Mouse (Mus musculus) lung, postnatal 4 days (tissue): Measurements from ENCODE around the gene Ostm1.

Source experiments
- DNase-seq, 2 experiments: peaks; one replicate each; pipeline ENCODE4 v3.0.0; 2021

The Ostm1 gene

DNA sequence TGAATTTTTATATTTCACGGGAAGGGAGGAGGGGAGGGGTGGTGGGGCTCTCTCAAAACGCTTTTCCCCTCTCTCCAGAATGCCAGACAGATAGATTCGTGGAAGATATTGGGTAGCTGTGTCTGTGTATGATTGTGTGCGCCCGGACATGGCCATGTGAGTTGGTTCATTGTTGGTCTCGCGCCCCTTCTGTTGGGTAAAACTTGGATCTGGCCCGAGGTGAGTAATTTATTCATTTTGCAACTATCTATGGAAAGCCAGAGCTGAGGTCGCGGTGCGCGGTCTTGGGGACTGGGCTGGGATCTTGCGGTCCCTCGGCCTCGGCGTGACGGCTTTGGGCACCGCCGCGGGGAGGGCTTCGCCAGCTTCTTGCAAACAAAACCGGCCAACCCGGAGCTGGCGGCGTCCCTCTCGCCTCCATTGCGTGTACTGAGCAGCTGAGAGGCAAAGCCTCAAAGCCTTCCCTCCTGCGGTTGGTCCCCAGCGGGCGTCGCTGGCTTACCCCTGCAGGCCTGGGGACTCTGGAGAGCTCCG is 347 bp downstream of the Ostm1 start:
- no peak for DNase-seq

DNA sequence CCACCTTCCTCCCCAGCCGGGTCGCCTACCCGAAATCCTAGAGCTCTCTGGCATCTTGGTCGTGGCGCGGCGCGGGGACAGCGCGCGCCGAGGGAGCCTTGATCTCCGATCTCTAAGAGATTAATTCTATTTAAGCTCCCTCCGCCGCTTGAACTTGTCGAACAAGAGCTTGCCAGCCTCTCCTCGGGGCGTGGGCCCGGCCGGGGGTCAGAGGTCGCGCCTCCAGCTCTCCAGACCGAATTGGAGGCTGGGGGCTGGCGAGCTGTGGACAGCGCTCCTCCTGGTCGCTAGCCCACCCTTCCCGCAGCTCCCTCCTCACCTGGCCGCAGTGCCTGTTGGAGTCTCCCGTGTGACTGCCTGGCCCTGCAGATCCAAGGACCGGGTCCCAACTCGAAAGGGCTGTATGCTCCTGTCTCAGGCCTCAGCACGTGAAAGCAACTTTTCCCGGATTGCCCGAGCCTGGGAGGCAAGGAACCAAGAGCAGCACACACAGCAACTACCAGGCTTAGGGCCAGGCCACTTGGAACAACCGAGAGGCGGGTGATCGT is 888 bp downstream of the Ostm1 start:
- no peak for DNase-seq

DNA sequence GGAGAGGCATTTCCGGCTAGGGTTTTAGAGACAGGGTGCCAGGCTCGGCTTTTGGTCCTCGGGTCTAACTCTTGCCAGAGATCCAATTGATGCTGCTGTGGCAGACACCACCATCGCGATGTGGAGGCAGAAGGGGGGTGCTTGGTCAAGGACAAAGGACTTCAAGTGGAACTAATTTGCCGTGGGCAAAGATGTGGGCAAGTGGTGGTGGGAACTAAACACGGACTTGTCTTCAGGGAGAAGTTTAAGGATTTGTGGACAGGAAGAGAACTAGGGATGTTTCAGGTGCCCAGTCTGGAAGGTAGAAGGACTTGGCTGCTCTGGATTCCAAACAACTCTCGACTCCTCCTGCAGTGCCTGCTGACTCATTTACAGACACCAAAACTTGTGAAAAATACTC is 1.5 kb downstream of the Ostm1 start:
- no peak for DNase-seq

DNA sequence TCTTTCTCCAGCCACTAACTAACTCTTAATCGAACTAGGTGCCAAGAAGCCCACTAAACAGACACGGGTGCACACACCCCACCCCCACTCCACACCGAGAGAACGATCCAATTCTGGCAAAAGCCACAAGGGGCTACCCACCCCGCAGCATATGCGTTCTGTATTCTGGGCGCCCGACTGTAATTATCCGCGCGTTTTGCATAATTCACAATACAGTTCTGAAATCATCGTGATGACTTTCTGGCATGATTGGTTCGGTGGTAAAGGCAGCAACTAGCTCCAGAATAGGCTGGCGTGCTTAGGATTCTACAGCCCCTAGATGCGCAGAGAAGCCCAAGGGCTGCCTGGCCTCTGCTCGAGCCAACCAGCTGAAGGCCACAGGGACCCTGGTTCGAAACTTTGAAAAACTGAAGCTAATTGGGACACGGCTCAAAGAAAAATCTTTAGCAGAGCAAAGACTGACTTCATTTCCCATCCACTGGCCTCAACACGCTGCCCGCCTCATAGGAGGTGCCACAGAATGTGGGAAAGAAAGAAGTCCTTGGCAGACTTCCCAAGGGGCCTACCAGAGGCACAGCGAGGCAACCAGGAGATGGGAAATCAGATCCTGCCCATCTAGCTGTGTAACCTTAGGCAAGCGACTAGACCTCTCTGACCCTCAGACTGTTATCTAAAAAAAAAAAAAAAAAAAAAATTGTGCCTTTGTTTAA is 2.1 kb downstream of the Ostm1 start:
- no peak for DNase-seq

DNA sequence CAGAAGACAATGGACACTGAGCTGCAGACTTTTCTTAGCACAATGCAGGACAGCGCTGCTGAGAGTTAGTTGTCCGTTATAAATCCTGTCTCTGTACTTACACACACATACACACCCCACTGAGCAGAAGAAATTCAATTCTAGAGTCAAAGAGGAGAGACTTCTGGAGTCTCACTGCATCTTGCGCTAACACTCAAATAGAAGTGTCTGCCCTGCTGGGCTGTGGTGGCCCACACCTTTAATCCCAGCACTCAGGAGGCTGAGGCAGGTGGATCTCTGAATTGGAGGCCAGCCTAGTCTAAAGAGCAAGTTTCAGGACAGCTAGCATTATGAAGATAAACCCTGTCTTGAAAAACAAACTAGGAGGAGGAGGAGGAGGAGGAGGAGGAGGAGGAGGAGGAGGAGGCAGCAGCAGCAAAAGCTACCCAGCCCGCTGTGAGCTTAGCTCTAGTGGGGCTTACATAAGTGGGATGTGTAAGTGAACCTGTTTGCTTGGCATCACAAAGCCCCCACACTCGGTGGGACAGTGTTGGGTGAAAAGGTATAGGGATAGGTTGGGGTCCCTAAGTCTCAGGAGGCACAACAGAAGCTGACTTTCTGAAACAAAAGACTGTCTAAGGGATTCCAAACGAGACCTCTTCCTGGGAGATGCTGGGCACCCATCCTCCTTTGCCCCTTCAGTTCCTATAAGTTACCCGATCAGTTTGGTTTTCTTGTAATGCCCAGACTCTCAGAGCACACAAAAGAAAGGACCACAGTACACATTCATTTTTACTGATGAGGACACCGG is 4.5 kb downstream of the Ostm1 start:
- no peak for DNase-seq

- DNase-seq, result no peak
Observed at GRCm38 (mm10) chr10:42589505-42589904, 5.9 kb downstream of the Ostm1 start.

GRCm38 (mm10) chr10:42590261-42591184 is 6.9 kb downstream of the Ostm1 start:
- no peak for DNase-seq

- no peak for DNase-seq
Observed at GRCm38 (mm10) chr10:42591185-42591992, 7.8 kb downstream of the Ostm1 start.

DNA sequence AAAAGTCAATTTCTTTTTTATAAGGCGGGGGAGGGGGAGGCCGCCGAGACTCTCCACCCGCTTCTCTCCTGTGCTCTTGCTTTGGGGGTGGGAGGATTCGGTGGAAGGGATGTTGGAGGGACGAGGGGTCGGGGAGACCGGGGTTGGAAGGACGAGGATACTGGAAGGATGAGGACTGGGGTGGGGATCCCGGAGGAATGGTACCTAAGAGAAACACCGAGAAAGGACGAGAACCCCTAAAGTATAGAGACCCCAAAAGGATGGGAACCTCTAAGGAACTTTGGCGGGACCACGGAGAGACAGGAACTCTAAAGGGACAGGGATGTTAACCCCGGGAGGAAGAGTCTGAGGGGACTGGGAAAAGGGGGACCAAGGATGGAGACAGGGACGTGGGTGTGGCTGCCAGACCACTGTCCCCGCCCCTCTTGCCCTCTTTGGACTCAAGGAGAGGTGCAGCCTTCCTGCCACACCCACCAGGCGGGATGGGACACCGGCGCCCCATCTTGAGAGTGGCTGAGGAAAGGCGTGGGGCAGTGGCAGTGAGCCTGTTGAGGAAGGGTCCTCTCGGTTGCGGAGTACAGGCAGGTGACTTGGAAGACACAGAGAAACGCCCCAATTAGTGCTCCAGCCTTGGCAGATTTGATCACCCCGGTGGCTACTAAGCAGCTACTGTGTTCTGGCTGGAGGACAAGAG is 8.5 kb downstream of the Ostm1 start:
- DNase-seq, result no peak

GRCm38 (mm10) chr10:42593201-42593600 is 9.6 kb downstream of the Ostm1 start:
- no peak for DNase-seq

DNA sequence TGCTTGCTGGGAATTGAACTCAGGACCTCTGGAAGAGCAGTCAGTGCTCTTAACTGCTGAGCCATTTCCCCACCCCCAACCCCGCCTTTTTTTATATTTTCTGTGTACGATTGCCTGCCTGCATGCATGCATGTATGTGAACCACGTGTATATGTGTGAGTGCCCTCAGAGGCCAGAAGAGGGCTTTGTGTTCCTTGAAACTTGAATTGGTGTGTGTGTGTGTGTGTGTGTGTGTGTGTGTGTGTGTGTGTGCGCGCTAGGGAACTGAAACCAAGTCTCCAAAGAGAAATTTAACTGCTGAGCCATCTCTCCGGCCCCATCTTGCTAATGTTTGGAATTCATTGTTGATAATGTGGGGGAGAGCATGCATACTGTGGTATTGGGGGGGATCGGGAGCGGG is 15.0 kb downstream of the Ostm1 start:
- DNase-seq, result no peak

DNA sequence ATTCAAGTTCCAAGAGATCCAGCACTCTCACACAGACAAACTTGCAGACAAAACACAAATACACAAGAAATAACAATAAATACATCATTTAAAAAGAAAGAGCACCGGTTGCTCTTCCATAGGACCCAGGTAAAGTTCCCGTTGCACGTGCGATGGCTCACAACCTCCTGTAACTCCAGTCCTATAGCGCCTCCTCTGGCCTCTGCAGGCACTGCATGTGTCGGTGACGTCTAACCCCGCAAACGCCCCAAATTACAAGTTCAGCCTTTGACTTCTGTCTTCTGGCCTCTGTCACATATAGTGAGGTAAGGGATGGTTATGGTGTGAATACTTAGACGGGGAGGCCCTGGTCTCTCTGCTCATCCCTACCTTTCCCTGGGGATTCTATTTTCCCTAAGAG is 17.9 kb downstream of the Ostm1 start:
- no peak for DNase-seq

GRCm38 (mm10) chr10:42604874-42605273 is 21.3 kb downstream of the Ostm1 start:
- DNase-seq, result no peak

DNA sequence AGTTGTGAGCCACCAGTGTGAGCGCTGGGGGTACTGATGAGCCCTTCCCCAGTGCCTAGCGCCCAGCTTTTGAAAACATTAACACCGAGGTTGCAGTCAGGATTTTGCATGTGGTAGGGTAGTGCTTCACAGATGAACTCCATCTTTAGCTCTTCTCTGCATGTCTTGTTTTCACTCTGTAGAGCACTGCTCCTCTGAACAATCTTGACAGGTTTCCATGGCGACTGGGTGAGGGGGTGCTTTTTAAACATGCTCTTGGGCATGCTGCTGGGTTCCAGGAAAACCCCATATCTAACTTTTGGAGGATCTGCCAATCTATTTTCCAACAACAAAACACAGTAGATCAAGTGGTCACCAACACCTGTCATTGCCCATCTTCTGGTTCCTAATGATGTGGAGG is 23.1 kb downstream of the Ostm1 start:
- DNase-seq, result no peak

GRCm38 (mm10) chr10:42613075-42613474 is 29.5 kb downstream of the Ostm1 start:
- no peak for DNase-seq

DNA sequence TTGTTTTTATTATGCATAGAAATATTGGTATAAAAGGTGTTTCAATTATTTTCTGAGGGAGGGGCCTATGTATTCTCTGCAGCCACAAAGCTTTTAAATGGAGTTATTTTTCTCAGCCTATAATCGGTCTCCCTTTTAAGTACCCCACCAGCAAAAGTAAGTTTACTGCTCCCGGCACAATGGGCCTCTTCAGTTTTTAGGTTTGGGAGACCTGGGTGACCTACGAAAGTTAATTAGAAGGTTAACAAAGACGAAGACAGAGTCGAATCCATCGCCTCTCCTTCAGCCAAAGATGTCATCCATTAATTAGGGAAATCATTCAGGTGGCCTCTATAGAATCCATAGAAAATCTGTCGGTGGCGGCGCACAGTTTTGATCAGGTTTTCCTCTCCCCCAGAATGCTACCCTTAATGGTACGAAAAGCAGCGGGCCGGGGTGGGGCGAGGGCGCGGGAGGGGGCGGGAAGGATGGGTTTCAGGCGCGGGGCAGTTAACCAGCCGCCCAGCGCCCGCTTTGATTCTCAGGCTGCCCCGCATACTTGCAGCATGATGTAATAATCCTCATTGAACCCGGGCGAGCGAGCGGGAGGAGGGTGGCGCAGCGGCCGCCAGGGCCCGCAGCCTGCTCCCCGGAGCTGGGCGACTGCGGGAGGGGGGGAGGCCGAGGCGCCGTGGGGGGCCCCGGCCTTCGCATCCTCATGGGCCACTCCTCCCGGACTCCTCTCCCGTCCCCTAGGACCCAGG is 30.2 kb downstream of the Ostm1 start:
- DNase-seq, result peak in 1 of 2 experiments; percentile 38

- no peak for DNase-seq
Observed at GRCm38 (mm10) chr10:42614766-42615165, 31.1 kb downstream of the Ostm1 start.

DNA sequence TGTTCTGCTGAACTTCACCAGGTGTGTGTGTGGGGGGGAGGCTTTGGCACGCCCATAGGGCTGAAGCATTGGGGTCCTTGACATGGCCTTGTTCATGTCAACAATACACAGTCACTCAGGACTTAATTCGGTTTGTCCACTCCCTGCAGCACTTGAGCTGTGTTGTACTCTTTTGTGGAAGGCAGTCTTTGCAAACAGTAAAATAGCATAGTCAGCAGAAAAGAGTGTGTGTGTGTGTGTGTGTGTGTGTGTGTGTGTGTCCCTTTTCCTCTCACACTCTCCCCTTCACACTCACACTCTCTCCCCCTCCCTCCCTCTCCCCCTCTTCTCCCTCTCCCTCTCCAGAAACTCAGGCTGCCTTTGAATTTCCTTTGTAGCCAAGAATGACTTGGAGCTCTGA is 34.7 kb downstream of the Ostm1 start:
- no peak for DNase-seq

- no peak for DNase-seq
Observed at GRCm38 (mm10) chr10:42625907-42626306, 42.3 kb downstream of the Ostm1 start.

DNA sequence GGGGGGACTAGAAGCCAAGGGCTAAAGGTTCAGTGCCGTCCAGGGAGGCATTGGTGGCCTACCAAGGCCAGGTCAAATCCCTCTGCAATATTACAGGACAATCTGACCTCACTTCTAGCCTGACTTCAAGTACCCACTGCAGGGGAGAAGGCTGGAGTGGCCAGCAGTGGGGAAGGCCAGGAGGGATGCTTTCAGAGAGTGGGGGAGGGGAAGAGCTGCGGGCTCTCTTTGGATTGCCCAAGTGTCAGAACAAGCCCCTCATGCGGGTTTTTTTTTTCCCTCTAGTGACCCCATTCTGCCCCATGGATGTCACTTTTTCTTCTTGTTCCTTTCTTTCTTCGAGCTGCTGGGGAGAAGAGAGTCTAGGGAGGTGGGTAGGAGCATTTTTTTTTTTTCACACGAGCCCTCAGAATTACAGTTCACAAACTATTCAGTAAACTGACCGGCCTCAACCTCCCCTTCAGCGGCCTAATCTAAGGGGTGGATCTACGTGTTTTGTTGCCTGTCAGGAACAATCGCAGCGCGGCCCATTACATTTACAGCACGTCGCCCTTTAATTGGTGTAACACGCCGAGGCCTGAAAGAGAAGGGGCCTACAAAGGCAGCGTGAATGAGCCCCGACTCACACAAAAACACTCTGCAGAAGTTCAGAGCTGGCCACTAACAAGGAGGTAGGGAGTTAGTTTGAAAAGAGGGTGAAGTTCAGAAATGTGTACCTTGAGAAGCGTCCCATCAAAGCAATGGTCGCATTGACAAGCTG is 47.2 kb downstream of the Ostm1 start:
- no peak for DNase-seq
